Mouse (Mus musculus) lung, postnatal 0 days (tissue): ENCODE measurements around the gene Stn1.

Experiments used
- CTCF ChIP-seq: IDR thresholded peaks from 2 replicates; pipeline ENCODE4 v1.5.1; 2016; ENCODE audit warnings: antibody characterized with exemption, mild to moderate bottlenecking
- EP300 ChIP-seq: IDR thresholded peaks from 2 replicates; pipeline ENCODE4 v1.6.1; 2016; ENCODE audit warnings: antibody characterized with exemption, mild to moderate bottlenecking, control low read depth

- no peak for TF ChIP-seq CTCF
- no peak for TF ChIP-seq EP300
Observed at GRCm38 (mm10) chr19:47534131-47534530, 3.2 kb downstream of the Stn1 start.
